Mouse (Mus musculus) midbrain, embryonic 16.5 days (tissue): ENCODE data around the gene Fcgr1. TPM values are rescaled to one million over a fixed set of nuclear protein-coding genes. Genes with fewer than 3 reads are reported as not detected.
"Not testable (repeated sequence)": the region's sequence is repeated elsewhere in the genome, so short reads cannot be mapped to it uniquely, and the experiment has no call there.

Source experiments
- ATAC-seq: fragments of 200-750 bp; cut with Nextera tagmentation; 2 replicates; pipeline ENCODE4 v1.8.0; 2017; ENCODE audit warnings: moderate TSS enrichment
- H3K27ac ChIP-seq: fragments of 300-500 bp; sonication (generic); 2 replicates; pipeline ENCODE4 v1.5.1; 2014; ENCODE audit warnings: mild to moderate bottlenecking, low read length, mixed read lengths
- H3K27me3 ChIP-seq: fragments of 300-500 bp; sonication (generic); 2 replicates; pipeline ENCODE4 v1.6.1; 2014; ENCODE audit warnings: low read depth, low read length, mixed read lengths; ENCODE audit not compliant: control insufficient read depth, insufficient read depth
- H3K36me3 ChIP-seq: fragments of 300-500 bp; sonication (generic); 2 replicates; pipeline ENCODE4 v1.6.1; 2014; ENCODE audit warnings: mild to moderate bottlenecking, low read length, moderate library complexity, mixed read lengths; ENCODE audit not compliant: control insufficient read depth, insufficient read depth
- H3K4me1 ChIP-seq: fragments of 300-500 bp; sonication (generic); 2 replicates; pipeline ENCODE4 v1.6.1; 2014; ENCODE audit warnings: mild to moderate bottlenecking, low read length, mixed read lengths; ENCODE audit not compliant: control insufficient read depth, insufficient read depth
- H3K4me2 ChIP-seq: fragments of 300-500 bp; sonication (generic); 2 replicates; pipeline ENCODE4 v1.6.1; 2014; ENCODE audit warnings: mild to moderate bottlenecking, low read length, mixed read lengths
- H3K4me3 ChIP-seq: fragments of 300-500 bp; sonication (generic); 2 replicates; pipeline ENCODE4 v1.5.1; 2014; ENCODE audit warnings: low read depth, mild to moderate bottlenecking, low read length, moderate library complexity, mixed read lengths
- H3K9ac ChIP-seq: fragments of 300-500 bp; sonication (generic); 2 replicates; pipeline ENCODE4 v1.6.1; 2014; ENCODE audit warnings: low read depth, low read length, mixed read lengths
- H3K9me3 ChIP-seq: fragments of 300-500 bp; sonication (generic); replicated peaks from 2 replicates; pipeline ENCODE4 v1.6.1; 2014; ENCODE audit warnings: mild to moderate bottlenecking, low read length, mixed read lengths; ENCODE audit not compliant: control insufficient read depth, poor library complexity, severe bottlenecking
- WGBS: fragments of 180-500 bp; shearing (Covaris S2); extraction: QIAGEN DNeasy Blood & Tissue Kit; methylation state at CpG from one replicate; pipeline ENCODE4 v1.1.7; 2014; 5-methylcytosine and 5-hydroxymethylcytosine counted together
- polyA plus RNA-seq: library from polyadenylated mRNA; unstranded; fragments of >200 nt; fragmentation: Nextera tagmentation; extraction: Ambion mirVana; gene quantifications from 2 replicates; pipeline ENCODE4 v1.2.1, GENCODE M21; 2015

Gene Fcgr1
- polyA plus RNA-seq = 0.89 and 1.5 TPM in 2 replicates

- no peak for ATAC-seq
These were observed at the start of gene Fcgr1 for GRCm38 (mm10) chr3:96293787-96294186. TSS of gene Fcgr1 (minus strand) at chr3:96293969.

GRCm38 (mm10) chr3:96342652-96343051 lies 48.9 kb upstream of the Fcgr1 start:
- not testable (repeated sequence) for H3K4me2 ChIP-seq, H3K4me1 ChIP-seq, H3K9me3 ChIP-seq, H3K27ac ChIP-seq, H3K4me3 ChIP-seq, H3K36me3 ChIP-seq, ATAC-seq, H3K9ac ChIP-seq
- 62% methylated on average over 12 of the region's 13 CpGs for WGBS
- H3K27me3 ChIP-seq = peaks cover 39% of the 10 kb centered on the region

More at GRCm38 (mm10) chr3:96293787-96294186, at the start of gene Fcgr1:
- Histone ChIP-seq H3K36me3 (no peaks in the 10 kb centered on the region), H3K27ac (no peak within 1 kb of the TSS), H3K27me3 (no peaks in the 10 kb centered on the region), H3K4me1 (no peaks in the 10 kb centered on the region), H3K4me2 (no peak within 1 kb of the TSS), H3K4me3 (no peak within 1 kb of the TSS), H3K9ac (no peak within 1 kb of the TSS), H3K9me3 (no peaks in the 10 kb centered on the region)
- WGBS = 85% methylated on average over 4 of the region's 4 CpGs

GRCm38 (mm10) chr3:96342100-96342499 lies 48.3 kb upstream of the Fcgr1 start:
- H3K4me3 ChIP-seq, H3K9me3 ChIP-seq, ATAC-seq, H3K4me2 ChIP-seq, H3K36me3 ChIP-seq, H3K4me1 ChIP-seq, H3K9ac ChIP-seq, H3K27ac ChIP-seq: not testable (repeated sequence)
- 42% methylated on average over 3 of the region's 3 CpGs for WGBS
- peaks cover 45% of the 10 kb centered on the region for H3K27me3 ChIP-seq

- WGBS = 3% methylated on average over 24 of the region's 24 CpGs
- Histone ChIP-seq H3K36me3 (no peaks in the 10 kb centered on the region), H3K27ac (no peak overlapping the region), H3K4me1 (no peaks in the 10 kb centered on the region), H3K4me3 (no peak overlapping the region), H3K9me3 (no peaks in the 10 kb centered on the region), H3K9ac (no peak overlapping the region), H3K27me3 (peaks cover 57% of the 10 kb centered on the region), H3K4me2 (no peak overlapping the region)
- no peak for ATAC-seq
These were observed 47.0 kb upstream of the Fcgr1 start for GRCm38 (mm10) chr3:96340611-96341312.

GRCm38 (mm10) chr3:96338849-96339480 lies 45.2 kb upstream of the Fcgr1 start:
- Histone ChIP-seq H3K27me3 (peaks cover 53% of the 10 kb centered on the region), H3K9me3 (no peaks in the 10 kb centered on the region), H3K27ac (no peak overlapping the region), H3K36me3 (no peaks in the 10 kb centered on the region), H3K4me3 (no peak overlapping the region), H3K4me1 (no peaks in the 10 kb centered on the region), H3K4me2 (no peak overlapping the region), H3K9ac (no peak overlapping the region)
- 39% methylated on average over 16 of the region's 16 CpGs for WGBS
- no peak for ATAC-seq

- Histone ChIP-seq H3K9me3 (no peaks in the 10 kb centered on the region), H3K9ac (no peak overlapping the region), H3K4me2 (no peak overlapping the region), H3K27me3 (peaks cover 60% of the 10 kb centered on the region), H3K36me3 (no peaks in the 10 kb centered on the region), H3K4me3 (no peak overlapping the region), H3K4me1 (no peaks in the 10 kb centered on the region), H3K27ac (no peak overlapping the region)
- no peak for ATAC-seq
- 91% methylated on average over 8 of the region's 8 CpGs for WGBS
These were observed 44.3 kb upstream of the Fcgr1 start for GRCm38 (mm10) chr3:96338043-96338442.

- ATAC-seq = no peak
- Histone ChIP-seq H3K4me3 (no peak overlapping the region), H3K27me3 (peaks cover 65% of the 10 kb centered on the region), H3K36me3 (no peaks in the 10 kb centered on the region), H3K9me3 (no peaks in the 10 kb centered on the region), H3K4me2 (no peak overlapping the region), H3K9ac (no peak overlapping the region), H3K27ac (no peak overlapping the region), H3K4me1 (no peaks in the 10 kb centered on the region)
- WGBS = 88% methylated on average over 6 of the region's 6 CpGs
These were observed 43.5 kb upstream of the Fcgr1 start for GRCm38 (mm10) chr3:96337269-96337668.

- Histone ChIP-seq H3K4me1 (no peaks in the 10 kb centered on the region), H3K9ac (no peak overlapping the region), H3K27me3 (peaks cover 71% of the 10 kb centered on the region), H3K9me3 (no peaks in the 10 kb centered on the region), H3K4me2 (no peak overlapping the region), H3K4me3 (no peak overlapping the region), H3K36me3 (no peaks in the 10 kb centered on the region), H3K27ac (no peak overlapping the region)
- WGBS = 74% methylated on average over 1 of the region's 1 CpGs
- ATAC-seq = no peak
These were observed 42.9 kb upstream of the Fcgr1 start for GRCm38 (mm10) chr3:96336636-96337035.

GRCm38 (mm10) chr3:96335591-96335990 lies 41.8 kb upstream of the Fcgr1 start:
- Histone ChIP-seq H3K27ac (no peak overlapping the region), H3K27me3 (peaks cover 76% of the 10 kb centered on the region), H3K9ac (no peak overlapping the region), H3K36me3 (no peaks in the 10 kb centered on the region), H3K4me2 (no peak overlapping the region), H3K4me1 (no peaks in the 10 kb centered on the region), H3K9me3 (no peaks in the 10 kb centered on the region), H3K4me3 (no peak overlapping the region)
- WGBS = 27% methylated on average over 7 of the region's 7 CpGs
- ATAC-seq = no peak
